Mouse (Mus musculus): ENCODE results near the gene Pbx2. TPM values are rescaled to one million over a fixed set of nuclear protein-coding genes. Genes with fewer than 3 reads are reported as not detected.

Pbx2 gene
- polyA plus RNA-seq, 1 experiment from 2014 or later: 10.2 TPM

DNA sequence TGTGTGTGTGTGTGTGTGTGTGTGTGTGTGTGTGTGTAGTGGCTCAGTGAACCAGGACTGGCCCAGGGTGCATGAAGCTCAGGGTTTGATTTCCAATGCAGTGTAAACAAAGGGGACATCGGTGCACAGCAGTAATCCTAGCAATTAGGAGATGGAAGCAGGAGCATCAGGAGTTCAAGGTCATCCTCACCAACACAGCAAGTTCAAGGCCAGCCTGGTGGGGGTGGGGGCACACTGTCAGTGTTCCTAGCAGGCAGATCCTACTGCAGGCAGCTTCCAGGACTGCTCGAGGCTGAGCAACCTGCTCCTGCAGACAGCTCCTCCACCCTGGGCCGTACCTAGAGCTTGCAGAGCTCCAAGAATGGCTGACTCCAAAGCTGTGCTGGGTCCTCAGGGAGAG, 28.5 kb upstream of the Pbx2 start:
- Histone ChIP-seq H3K4me2 (no peak overlapping the region), H3K27me3 (replicated peaks) (0 out of 2 replicates have a peak, but pooled peaks cover 5% of the 10 kb centered on the region), H3K4me1 (no peaks in the 10 kb centered on the region), H3K27ac (no peak overlapping the region), H3K4me3 (no peak overlapping the region), H3K36me3 (replicated peaks) (no peaks in the 10 kb centered on the region), H3K9me3 (no peaks in the 10 kb centered on the region), H3K9ac (no peak overlapping the region)
- ATAC-seq (replicated peaks): no peak
- 83% methylated on average over 3 of the region's 3 CpGs for WGBS

GRCm38 (mm10) chr17:34563354-34563753, 27.7 kb upstream of the Pbx2 start:
- no peak for ATAC-seq (replicated peaks)
- H3K4me3 ChIP-seq: no peak overlapping the region
- no peak overlapping the region for H3K4me2 ChIP-seq
- H3K9me3 ChIP-seq: no peaks in the 10 kb centered on the region
- no peak overlapping the region for H3K9ac ChIP-seq
- H3K27me3 ChIP-seq (replicated peaks): 0 out of 2 replicates have a peak, but pooled peaks cover 5% of the 10 kb centered on the region
- H3K27ac ChIP-seq: no peak overlapping the region
- 76% methylated on average over 11 of the region's 11 CpGs for WGBS
- H3K4me1 ChIP-seq: no peaks in the 10 kb centered on the region
- H3K36me3 ChIP-seq (replicated peaks): no peaks in the 10 kb centered on the region

DNA sequence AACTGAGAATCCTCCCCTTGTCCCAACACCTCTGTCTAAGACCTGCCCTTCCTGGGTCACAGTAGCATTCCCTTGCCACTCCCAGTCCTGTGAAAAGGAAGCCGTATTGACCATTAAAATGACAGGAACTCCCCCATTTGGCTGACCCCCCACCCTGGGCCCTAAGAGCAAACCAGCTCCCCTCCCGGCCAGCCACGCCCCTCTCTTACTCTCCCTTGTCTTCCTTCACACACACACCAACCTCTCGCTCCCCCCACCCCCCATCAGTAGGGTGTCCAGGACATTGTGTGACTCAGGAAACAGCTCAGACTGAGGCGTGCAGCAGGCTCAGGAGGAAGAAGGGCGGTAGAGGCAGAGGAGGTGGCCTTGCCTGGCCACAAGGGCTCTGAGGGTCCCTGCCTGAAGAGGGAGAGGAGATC, 27.1 kb upstream of the Pbx2 start, which contains the start of gene Notch4:
Gene Notch4, plus strand, starts transcription at position 266 of the 419 bp plus-strand sequence.
- ATAC-seq (replicated peaks): no peak
- Histone ChIP-seq H3K36me3 (replicated peaks) (no peaks in the 10 kb centered on the region), H3K4me1 (no peaks in the 10 kb centered on the region), H3K9me3 (no peaks in the 10 kb centered on the region), H3K4me3 (no peak within 1 kb of the TSS), H3K9ac (no peak within 1 kb of the TSS), H3K4me2 (0 out of 2 replicates have a peak within 1 kb of the TSS, but pooled peaks have one; percentile 12), H3K27me3 (replicated peaks) (0 out of 2 replicates have a peak, but pooled peaks cover 5% of the 10 kb centered on the region), H3K27ac (0 out of 2 replicates have a peak within 1 kb of the TSS, but pooled peaks have one; percentile 21)
- WGBS: 17% methylated on average over 6 of the region's 6 CpGs

GRCm38 (mm10) chr17:34564796-34565195, 26.3 kb upstream of the Pbx2 start:
- no peak for ATAC-seq (replicated peaks)
- Histone ChIP-seq H3K9ac (no peak overlapping the region), H3K9me3 (no peaks in the 10 kb centered on the region), H3K4me2 (0 out of 2 replicates have a peak overlapping the region, but pooled peaks have one; percentile 12), H3K27me3 (replicated peaks) (0 out of 2 replicates have a peak, but pooled peaks cover 5% of the 10 kb centered on the region), H3K36me3 (replicated peaks) (no peaks in the 10 kb centered on the region), H3K27ac (0 out of 2 replicates have a peak overlapping the region, but pooled peaks have one; percentile 21), H3K4me3 (no peak overlapping the region), H3K4me1 (no peaks in the 10 kb centered on the region)
- WGBS: 64% methylated on average over 3 of the region's 3 CpGs

DNA sequence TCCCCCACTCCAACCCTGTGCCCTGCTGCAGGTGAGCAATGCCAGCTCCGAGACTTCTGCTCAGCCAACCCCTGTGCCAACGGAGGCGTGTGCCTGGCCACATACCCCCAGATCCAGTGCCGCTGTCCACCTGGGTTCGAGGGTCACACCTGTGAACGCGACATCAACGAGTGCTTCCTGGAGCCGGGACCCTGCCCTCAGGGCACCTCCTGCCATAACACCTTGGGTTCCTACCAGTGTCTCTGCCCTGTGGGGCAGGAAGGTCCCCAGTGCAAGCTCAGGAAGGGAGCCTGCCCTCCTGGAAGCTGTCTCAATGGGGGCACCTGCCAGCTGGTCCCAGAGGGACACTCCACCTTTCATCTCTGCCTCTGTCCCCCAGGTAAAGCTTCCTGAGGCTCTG, 23.8 kb upstream of the Pbx2 start:
- no peaks in the 10 kb centered on the region for H3K36me3 ChIP-seq (replicated peaks)
- no peaks in the 10 kb centered on the region for H3K9me3 ChIP-seq
- 64% methylated on average over 9 of the region's 9 CpGs for WGBS
- no peaks in the 10 kb centered on the region for H3K4me1 ChIP-seq
- 0 out of 2 replicates have a peak, but pooled peaks cover 5% of the 10 kb centered on the region for H3K27me3 ChIP-seq (replicated peaks)
- no peak overlapping the region for H3K9ac ChIP-seq
- H3K4me2 ChIP-seq: no peak overlapping the region
- H3K4me3 ChIP-seq: no peak overlapping the region
- H3K27ac ChIP-seq: no peak overlapping the region
- ATAC-seq (replicated peaks): no peak

GRCm38 (mm10) chr17:34568421-34568820, 22.6 kb upstream of the Pbx2 start:
- no peak overlapping the region for H3K9ac ChIP-seq
- H3K36me3 ChIP-seq (replicated peaks): no peaks in the 10 kb centered on the region
- no peak overlapping the region for H3K4me2 ChIP-seq
- H3K27me3 ChIP-seq (replicated peaks): 0 out of 2 replicates have a peak, but pooled peaks cover 5% of the 10 kb centered on the region
- no peak overlapping the region for H3K4me3 ChIP-seq
- no peaks in the 10 kb centered on the region for H3K4me1 ChIP-seq
- no peaks in the 10 kb centered on the region for H3K9me3 ChIP-seq
- 79% methylated on average over 13 of the region's 13 CpGs for WGBS
- H3K27ac ChIP-seq: no peak overlapping the region
- ATAC-seq (replicated peaks): no peak

DNA sequence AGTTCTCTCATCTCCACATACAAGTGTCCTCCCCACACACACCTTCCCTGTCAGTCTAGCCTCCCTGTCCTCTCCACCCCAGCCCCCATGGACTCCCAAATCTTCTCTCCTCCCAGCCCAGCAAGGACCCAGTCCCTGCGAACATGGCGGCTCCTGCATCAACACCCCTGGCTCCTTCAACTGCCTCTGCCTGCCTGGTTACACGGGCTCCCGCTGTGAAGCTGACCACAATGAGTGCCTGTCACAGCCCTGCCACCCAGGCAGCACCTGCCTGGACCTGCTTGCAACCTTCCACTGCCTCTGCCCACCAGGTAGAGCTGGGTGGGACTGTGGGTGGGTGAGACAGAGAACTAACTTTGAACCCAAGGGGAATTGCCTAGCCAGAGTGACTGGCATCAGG, 21.1 kb upstream of the Pbx2 start:
- Histone ChIP-seq H3K4me1 (no peaks in the 10 kb centered on the region), H3K4me2 (no peak overlapping the region), H3K27ac (no peak overlapping the region), H3K4me3 (no peak overlapping the region), H3K36me3 (replicated peaks) (no peaks in the 10 kb centered on the region), H3K9me3 (no peaks in the 10 kb centered on the region), H3K27me3 (replicated peaks) (0 out of 2 replicates have a peak, but pooled peaks cover 5% of the 10 kb centered on the region), H3K9ac (no peak overlapping the region)
- WGBS: 67% methylated on average over 4 of the region's 4 CpGs
- no peak for ATAC-seq (replicated peaks)

DNA sequence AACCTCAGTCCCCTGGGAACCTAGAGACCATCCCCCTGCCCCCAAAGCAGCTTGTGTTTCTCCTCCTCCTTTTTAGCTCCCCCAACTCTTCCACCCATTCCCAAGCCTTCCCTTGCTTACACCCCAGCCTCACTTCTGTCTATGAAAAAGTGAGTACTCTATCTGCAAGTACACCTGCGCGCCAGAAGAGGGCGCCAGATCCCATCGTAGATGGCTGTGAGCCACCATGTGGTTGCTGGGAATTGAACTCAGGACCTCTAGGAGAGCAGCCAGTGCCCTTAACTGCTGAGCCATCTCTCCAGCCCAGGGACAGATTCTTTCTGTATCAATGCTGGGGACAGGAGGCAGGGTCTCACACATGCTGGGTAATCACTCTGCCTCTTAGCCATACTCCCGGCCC, 19.2 kb upstream of the Pbx2 start:
- H3K9ac ChIP-seq: no peak overlapping the region
- no peaks in the 10 kb centered on the region for H3K4me1 ChIP-seq
- no peak for ATAC-seq (replicated peaks)
- H3K27me3 ChIP-seq (replicated peaks): 0 out of 2 replicates have a peak, but pooled peaks cover 5% of the 10 kb centered on the region
- no peak overlapping the region for H3K4me3 ChIP-seq
- no peak overlapping the region for H3K27ac ChIP-seq
- WGBS: 12% methylated on average over 5 of the region's 5 CpGs
- no peaks in the 10 kb centered on the region for H3K9me3 ChIP-seq
- no peaks in the 10 kb centered on the region for H3K36me3 ChIP-seq (replicated peaks)
- no peak overlapping the region for H3K4me2 ChIP-seq

GRCm38 (mm10) chr17:34572361-34572760, 18.7 kb upstream of the Pbx2 start:
- ATAC-seq (replicated peaks): no peak
- 0 out of 2 replicates have a peak, but pooled peaks cover 1% of the 10 kb centered on the region for H3K27me3 ChIP-seq (replicated peaks)
- no peak overlapping the region for H3K4me2 ChIP-seq
- 10% methylated on average over 15 of the region's 15 CpGs for WGBS
- H3K36me3 ChIP-seq (replicated peaks): no peaks in the 10 kb centered on the region
- H3K4me3 ChIP-seq: no peak overlapping the region
- H3K27ac ChIP-seq: no peak overlapping the region
- H3K9ac ChIP-seq: no peak overlapping the region
- H3K9me3 ChIP-seq: no peaks in the 10 kb centered on the region
- no peaks in the 10 kb centered on the region for H3K4me1 ChIP-seq

- Histone ChIP-seq H3K9me3 (no peaks in the 10 kb centered on the region), H3K9ac (no peak overlapping the region), H3K27me3 (replicated peaks) (no peaks in the 10 kb centered on the region), H3K4me2 (no peak overlapping the region), H3K4me3 (no peak overlapping the region), H3K36me3 (replicated peaks) (no peaks in the 10 kb centered on the region), H3K27ac (no peak overlapping the region), H3K4me1 (no peaks in the 10 kb centered on the region)
- ATAC-seq (replicated peaks): no peak
- WGBS: 72% methylated on average over 5 of the region's 5 CpGs
Measured at GRCm38 (mm10) chr17:34576577-34576976, 14.5 kb upstream of the Pbx2 start.

DNA sequence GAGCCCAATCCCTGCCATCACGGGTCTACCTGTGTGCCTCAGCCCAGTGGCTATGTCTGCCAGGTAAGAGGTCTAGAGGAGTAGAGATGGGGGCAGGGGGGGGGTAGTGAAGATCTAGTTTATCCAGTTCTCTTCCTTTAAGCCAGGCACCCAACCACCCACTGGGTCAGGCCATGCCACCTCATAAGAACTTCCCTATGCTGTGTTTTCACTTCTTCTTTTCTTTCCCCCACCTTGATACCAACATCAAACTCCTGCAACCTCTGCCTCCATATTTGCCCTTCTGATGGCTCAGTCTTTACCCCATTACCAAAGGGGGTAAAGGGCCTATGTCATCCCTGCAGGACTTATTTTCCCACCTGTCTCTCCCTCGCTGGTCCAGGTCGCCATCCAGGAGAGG, 13.0 kb upstream of the Pbx2 start:
- Histone ChIP-seq H3K4me1 (no peaks in the 10 kb centered on the region), H3K4me2 (no peak overlapping the region), H3K9me3 (no peaks in the 10 kb centered on the region), H3K9ac (no peak overlapping the region), H3K4me3 (no peak overlapping the region), H3K27ac (no peak overlapping the region), H3K36me3 (replicated peaks) (no peaks in the 10 kb centered on the region), H3K27me3 (replicated peaks) (no peaks in the 10 kb centered on the region)
- WGBS: 86% methylated on average over 3 of the region's 3 CpGs
- ATAC-seq (replicated peaks): no peak

GRCm38 (mm10) chr17:34582528-34582927, 8.5 kb upstream of the Pbx2 start:
- no peak for ATAC-seq (replicated peaks)
- H3K36me3 ChIP-seq (replicated peaks): no peaks in the 10 kb centered on the region
- WGBS: 86% methylated on average over 12 of the region's 12 CpGs
- H3K4me2 ChIP-seq: no peak overlapping the region
- no peak overlapping the region for H3K9ac ChIP-seq
- no peaks in the 10 kb centered on the region for H3K27me3 ChIP-seq (replicated peaks)
- peaks cover 11% of the 10 kb centered on the region for H3K4me1 ChIP-seq
- no peaks in the 10 kb centered on the region for H3K9me3 ChIP-seq
- H3K27ac ChIP-seq: no peak overlapping the region
- no peak overlapping the region for H3K4me3 ChIP-seq

DNA sequence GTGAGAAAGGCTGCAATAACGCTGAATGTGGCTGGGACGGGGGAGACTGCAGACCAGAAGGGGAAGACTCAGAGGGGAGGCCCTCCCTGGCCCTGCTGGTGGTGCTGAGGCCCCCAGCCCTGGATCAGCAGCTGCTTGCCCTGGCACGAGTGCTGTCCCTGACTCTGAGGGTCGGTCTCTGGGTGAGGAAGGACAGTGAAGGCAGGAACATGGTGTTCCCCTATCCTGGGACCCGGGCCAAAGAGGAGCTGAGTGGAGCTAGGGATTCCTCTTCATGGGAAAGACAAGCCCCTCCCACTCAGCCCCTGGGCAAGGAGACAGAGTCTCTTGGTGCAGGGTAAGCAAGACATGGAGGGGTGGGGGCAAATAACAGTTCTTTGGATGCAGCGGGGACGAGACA, 7.7 kb upstream of the Pbx2 start:
- Histone ChIP-seq H3K4me1 (peaks cover 18% of the 10 kb centered on the region), H3K9ac (no peak overlapping the region), H3K36me3 (replicated peaks) (no peaks in the 10 kb centered on the region), H3K4me2 (no peak overlapping the region), H3K27me3 (replicated peaks) (no peaks in the 10 kb centered on the region), H3K4me3 (no peak overlapping the region), H3K9me3 (no peaks in the 10 kb centered on the region), H3K27ac (no peak overlapping the region)
- 54% methylated on average over 7 of the region's 7 CpGs for WGBS
- ATAC-seq (replicated peaks): no peak
